Mouse (Mus musculus) cerebellum, postnatal 4 days (tissue): ENCODE data around the gene Nelfa.
"Not testable (repeated sequence)": the region's sequence is repeated elsewhere in the genome, so short reads cannot be mapped to it uniquely, and the experiment has no call there.

ENCODE experiments used
- DNase-seq, 2 experiments: peaks; one replicate each; pipeline ENCODE4 v3.0.0; 2022; ENCODE audit warnings: low spot score in 2 of 2, mixed read lengths in 1 of 2

The Nelfa gene

DNA sequence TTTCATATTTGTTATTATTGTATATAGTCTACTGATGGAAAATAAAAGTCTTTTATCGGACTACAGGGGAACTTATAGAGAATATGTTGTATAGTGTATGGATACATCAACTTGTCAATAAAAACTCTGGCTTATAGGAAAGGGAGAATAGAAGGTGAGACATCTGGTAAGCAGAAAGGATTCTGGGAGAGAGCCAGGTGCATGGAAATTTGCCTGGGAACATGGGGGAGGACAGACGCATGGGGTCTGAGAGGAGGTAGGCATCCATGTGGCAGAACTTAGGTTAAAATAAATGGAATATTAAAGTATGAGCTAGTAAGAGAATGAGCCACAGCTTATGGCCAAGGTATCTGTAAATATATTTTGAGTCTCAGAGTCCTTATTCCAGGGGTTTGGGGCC is 16.2 kb downstream of the Nelfa start:
- DNase-seq = no peak

GRCm38 (mm10) chr5:33919466-33919865 is 16.7 kb downstream of the Nelfa start:
- DNase-seq = no peak

DNA sequence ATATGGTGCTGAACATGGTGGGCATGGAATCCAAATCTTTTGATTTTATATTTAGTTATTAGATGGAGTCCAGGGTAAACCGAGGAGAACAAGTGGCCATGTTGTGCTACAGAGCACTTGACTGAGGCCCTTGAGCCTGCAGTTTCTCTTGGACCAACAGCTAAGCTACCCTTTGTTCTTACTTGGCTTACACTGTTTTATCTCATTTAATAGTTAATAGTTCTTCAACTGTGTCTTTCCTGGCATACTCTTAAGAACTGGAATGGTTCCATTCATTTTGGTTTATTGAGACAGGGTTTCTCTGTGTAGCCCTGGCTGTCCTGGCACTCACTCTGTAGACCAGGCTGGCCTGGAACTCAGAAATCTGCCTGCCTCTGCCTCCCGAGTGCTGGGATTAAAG is 19.6 kb downstream of the Nelfa start:
- DNase-seq = not testable (repeated sequence)

GRCm38 (mm10) chr5:33915031-33915430 is 21.2 kb downstream of the Nelfa start:
- not testable (repeated sequence) for DNase-seq

GRCm38 (mm10) chr5:33903176-33903575 is 33.0 kb downstream of the Nelfa start:
- no peak for DNase-seq

DNA sequence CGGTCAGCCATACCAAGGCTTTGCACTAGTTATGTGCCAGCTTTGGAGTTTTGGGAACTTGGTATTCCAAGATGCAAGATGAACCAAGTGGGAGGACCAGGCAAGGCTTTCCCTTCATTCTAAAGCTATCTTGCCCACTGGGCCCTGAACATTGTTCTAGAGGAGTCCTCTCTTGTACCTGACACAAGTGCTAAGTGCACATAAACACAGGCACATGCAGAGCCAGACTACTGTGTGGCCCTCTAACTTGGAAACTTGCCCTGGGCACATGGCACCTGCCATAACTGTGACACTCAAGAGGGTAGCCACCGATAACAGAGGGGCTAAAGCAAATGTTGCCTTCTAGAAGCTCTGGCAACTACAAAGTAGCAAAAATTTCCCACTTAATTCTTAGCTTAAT is 33.5 kb downstream of the Nelfa start:
- DNase-seq = no peak

DNA sequence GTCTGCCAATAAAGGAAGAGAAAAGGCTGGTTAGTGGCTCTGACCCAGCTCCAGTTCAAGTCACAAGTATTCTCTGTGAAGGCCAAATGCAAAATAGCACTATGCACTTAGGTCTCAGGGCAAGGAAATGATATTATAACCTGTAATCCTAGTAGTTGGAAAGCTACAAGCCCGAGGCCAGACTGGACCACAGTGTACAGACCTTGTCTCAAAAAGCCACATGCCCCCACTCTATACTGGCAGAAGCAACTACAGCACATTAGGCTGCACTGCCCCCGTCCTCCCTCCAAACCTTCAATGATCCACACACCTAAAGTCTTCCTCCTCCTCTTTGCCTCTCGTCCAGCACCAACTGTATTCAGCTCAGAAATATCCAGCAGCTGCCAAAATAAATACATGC is 34.9 kb downstream of the Nelfa start:
- DNase-seq = no peak

GRCm38 (mm10) chr5:33900701-33901263 is 35.4 kb downstream of the Nelfa start:
- DNase-seq = no peak

DNA sequence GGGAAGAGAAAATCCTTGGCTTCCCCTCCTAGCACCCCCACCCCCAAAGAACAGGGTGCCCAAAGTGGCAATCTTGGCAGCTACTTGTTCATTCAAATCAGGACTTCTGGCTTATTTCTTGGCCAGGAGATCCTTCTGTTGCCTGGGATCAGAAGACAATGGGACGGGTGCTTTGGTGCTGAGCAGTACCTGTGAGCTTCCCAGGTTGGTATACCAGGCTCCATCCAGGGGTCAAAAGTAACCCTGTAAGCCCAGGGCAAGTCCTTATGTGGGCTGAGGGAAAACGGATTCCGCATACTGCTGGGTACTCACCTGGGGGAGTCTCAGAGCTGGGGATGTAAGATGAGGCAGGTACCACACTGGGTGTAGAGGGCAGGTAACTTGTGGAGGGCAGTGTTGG is 36.1 kb downstream of the Nelfa start:
- no peak for DNase-seq

GRCm38 (mm10) chr5:33899245-33899644 is 37.0 kb downstream of the Nelfa start:
- no peak for DNase-seq

DNA sequence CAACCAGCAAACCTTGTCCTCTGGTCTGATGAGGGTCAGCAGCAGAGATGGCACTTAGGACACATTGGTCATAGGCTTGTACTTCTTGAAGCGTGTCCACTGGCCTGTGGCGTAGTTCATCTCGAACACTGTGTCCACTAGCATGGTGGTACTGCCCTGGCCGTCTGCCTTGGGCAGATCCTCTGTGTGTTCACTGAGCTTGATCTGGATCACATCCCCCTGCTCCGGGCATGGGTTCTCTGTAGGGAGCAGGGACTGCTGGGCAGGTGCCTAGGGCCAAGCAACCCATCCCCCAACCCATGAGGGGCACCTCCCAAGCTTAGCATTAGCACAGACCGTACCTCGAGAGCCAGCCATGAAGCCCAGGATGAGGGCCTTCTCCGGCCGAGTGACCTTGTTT is 37.5 kb downstream of the Nelfa start:
- no peak for DNase-seq

GRCm38 (mm10) chr5:33897158-33897557 is 39.1 kb downstream of the Nelfa start:
- DNase-seq = no peak

GRCm38 (mm10) chr5:33895116-33895515 is 41.1 kb downstream of the Nelfa start:
- no peak for DNase-seq

- DNase-seq = no peak
Observed at GRCm38 (mm10) chr5:33893406-33893805, 42.8 kb downstream of the Nelfa start.

- no peak for DNase-seq
Observed at GRCm38 (mm10) chr5:33881118-33881517, 55.1 kb downstream of the Nelfa start.

- DNase-seq = no peak
Observed at GRCm38 (mm10) chr5:33875472-33875871, 60.7 kb downstream of the Nelfa start.

- DNase-seq = no peak
Observed at GRCm38 (mm10) chr5:33857693-33858092, 78.5 kb downstream of the Nelfa start.

DNA sequence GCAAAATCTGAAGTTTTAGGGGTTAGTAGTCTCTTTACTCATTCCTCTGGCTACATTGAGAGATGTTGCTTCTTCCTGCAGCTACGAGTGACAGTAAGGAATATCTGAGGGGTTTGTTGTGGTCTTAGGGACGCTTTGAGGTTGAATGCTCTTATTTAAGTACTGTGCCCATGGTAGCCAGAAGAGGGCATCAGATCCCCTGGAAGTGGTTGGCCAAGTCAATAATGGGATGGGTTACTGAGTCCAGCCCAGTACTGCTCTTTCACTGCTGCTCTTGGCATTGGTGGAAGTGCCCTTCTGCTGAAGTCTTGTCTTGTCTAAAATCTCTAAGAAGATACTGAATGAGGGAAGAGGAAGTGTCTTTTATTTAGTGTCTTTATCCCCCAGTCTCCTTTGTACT is 82.2 kb downstream of the Nelfa start:
- no peak for DNase-seq

DNA sequence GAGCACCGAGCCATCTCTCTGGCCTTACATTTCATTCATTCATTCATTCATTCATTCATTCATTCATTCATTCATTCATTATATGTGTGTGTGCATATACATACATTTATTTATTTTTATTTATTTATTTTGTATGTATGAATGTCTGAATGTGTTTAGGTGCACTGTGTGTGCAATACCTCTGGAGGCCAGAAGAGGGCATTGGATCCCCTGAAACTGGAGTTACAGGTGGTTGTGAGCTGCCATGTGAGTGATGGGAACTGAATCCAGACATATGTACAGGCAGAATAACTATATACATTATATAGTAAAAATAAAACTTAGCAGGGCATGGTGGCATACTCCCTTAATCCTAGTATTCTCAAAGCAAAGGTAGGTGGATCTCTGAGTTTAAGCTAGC is 83.1 kb downstream of the Nelfa start:
- no peak for DNase-seq

GRCm38 (mm10) chr5:33851466-33851865 is 84.7 kb downstream of the Nelfa start:
- no peak for DNase-seq
